In genomic region chr8:124393927-124394326, GRCm38 (mm10) we compare ENCODE assay signal across 11 mouse cellular contexts. TPM values are rescaled to one million over a fixed set of nuclear protein-coding genes. Genes with fewer than 3 reads are reported as not detected.
DNase-seq lines count a peak whose midpoint lies in the region; ATAC-seq and TF ChIP-seq lines count a peak whose summit lies in the region.
"Had no signal": no experiment of that assay in that cellular context is flagged by ENCODE, and none has a peak within 500 bp of the region (broad histone marks: within the 10 kb centered on the region; RNA-seq: fewer than 3 reads in every experiment).

No protein-coding gene starts in this region.

- H3K27me3 ChIP-seq in heart, embryonic 12.5 days (replicated peaks), result no peaks in the 10 kb centered on the region; the same call in 1 of the 2 replicates
- H3K27me3 ChIP-seq: liver, embryonic 15.5 days had no signal

- H3K9ac ChIP-seq in heart, embryonic 12.5 days, result no peak overlapping the region
- H3K9ac ChIP-seq: liver, embryonic 15.5 days had no signal

- H3K9me3 ChIP-seq in heart, embryonic 12.5 days (replicated peaks), result peaks cover 5% of the 10 kb centered on the region; the same call in 1 of the 2 replicates
- H3K9me3 ChIP-seq: liver, embryonic 15.5 days had no signal

- ATAC-seq in heart, embryonic 12.5 days (ENCODE audit: insufficient number of reproducible peaks, low FRiP score), result no peak

- peak; percentile 25; the same call in 1 of the 2 replicates for TF ChIP-seq CTCF in bone marrow macrophage, adult 2 months (IDR thresholded peaks at IDR 0.05; ENCODE audit: low read depth, low read length)

- H3K36me3 ChIP-seq in heart, embryonic 12.5 days, result no peaks in the 10 kb centered on the region
- H3K36me3 ChIP-seq: liver, embryonic 15.5 days had no signal

- H3K27ac ChIP-seq in bone marrow macrophage, adult 2 months (ENCODE audit: insufficient read depth, low read depth, low read length), result no peak overlapping the region
- no peak overlapping the region for H3K27ac ChIP-seq in heart, embryonic 12.5 days (ENCODE audit: poor library complexity, severe bottlenecking)
- H3K27ac ChIP-seq: liver, embryonic 15.5 days had no signal

- H3K4me1 ChIP-seq in bone marrow macrophage, adult 2 months (ENCODE audit: control insufficient read depth, insufficient read depth, low read length), result no peaks in the 10 kb centered on the region
- peaks cover under 1% of the 10 kb centered on the region; the same call in 1 of the 2 replicates for H3K4me1 ChIP-seq in heart, embryonic 12.5 days (replicated peaks)
- H3K4me1 ChIP-seq: liver, embryonic 15.5 days had no signal

- no peak overlapping the region for H3K4me2 ChIP-seq in heart, embryonic 12.5 days
- H3K4me2 ChIP-seq: liver, embryonic 15.5 days had no signal

- H3K4me3 ChIP-seq in bone marrow macrophage, adult 2 months (ENCODE audit: insufficient read depth, low read length), result no peak overlapping the region
- no peak overlapping the region for H3K4me3 ChIP-seq in heart, embryonic 12.5 days
- H3K4me3 ChIP-seq: liver, embryonic 15.5 days had no signal

- 78% methylated on average over 4 of the region's 4 CpGs for WGBS in heart, embryonic 12.5 days

- no peak for TF ChIP-seq POLR2A in bone marrow macrophage, adult 2 months (IDR thresholded peaks at IDR 0.05; ENCODE audit: borderline replicate concordance, low read depth, low read length)

- peak; percentile 22 for DNase-seq in kidney, postnatal 10 days
- DNase-seq in kidney, adult 18-20 months, result no peak
- DNase-seq in thymus, postnatal 0 days (ENCODE audit: low spot score), result peak; percentile 15
- DNase-seq in thymus, postnatal 36 days, result no peak
- DNase-seq in spleen, adult 18-20 months, result no peak
- DNase-seq: cerebellum, adult 11-12 months; gastrocnemius, postnatal 25 days; heart, postnatal 4 days had no signal

RNA-seq across cellular contexts. Expression of gene Pgbd5, which starts 45.5 kb away (rescaled TPM):
- 0.25 and 0.32 TPM in 2 replicates for polyA plus RNA-seq in thymus, postnatal 0 days (2015; fragmentation: Nextera tagmentation; extraction: Ambion mirVana)
- polyA plus RNA-seq in bone marrow macrophage, adult 2 months (2012; ENCODE audit: insufficient read depth, insufficient read length, missing spikeins), result not detected in 2 replicates
- polyA plus RNA-seq in heart, embryonic 12.5 days (2016; fragmentation: Nextera tagmentation; extraction: Ambion mirVana), result 2.5 and 2.6 TPM in 2 replicates

Comparison
In these comparisons a context has a peak if more than half of its experiments do, and no peak if none do; other contexts are left out.
1. DNase-seq: peak in kidney, postnatal 10 days (single experiment) and thymus, postnatal 0 days (single experiment); none in kidney, adult 18-20 months (single experiment), thymus, postnatal 36 days (0 of 2) and spleen, adult 18-20 months (0 of 2).